Mouse (Mus musculus) forebrain, embryonic 12.5 days (tissue): Measurements from ENCODE around the gene Myo16. TPM values are rescaled to one million over a fixed set of nuclear protein-coding genes. Genes with fewer than 3 reads are reported as not detected.

Experiments used
- ATAC-seq: fragments of 200-750 bp; cut with Nextera tagmentation; 2 replicates; pipeline ENCODE4 v1.8.0; 2017; ENCODE audit warnings: moderate TSS enrichment; ENCODE audit not compliant: low FRiP score
- H3K27ac ChIP-seq: fragments of 300-500 bp; sonication (generic); 2 replicates; pipeline ENCODE4 v1.5.1; 2016; ENCODE audit warnings: mild to moderate bottlenecking
- H3K27me3 ChIP-seq: fragments of 300-500 bp; sonication (generic); 2 replicates; pipeline ENCODE4 v1.6.1; 2016; ENCODE audit warnings: mild to moderate bottlenecking
- H3K36me3 ChIP-seq: fragments of 300-500 bp; sonication (generic); replicated peaks from 2 replicates; pipeline ENCODE4 v1.6.1; 2016; ENCODE audit warnings: mild to moderate bottlenecking
- H3K4me1 ChIP-seq: fragments of 300-500 bp; sonication (generic); 2 replicates; pipeline ENCODE4 v1.6.1; 2016
- H3K4me2 ChIP-seq: fragments of 300-500 bp; sonication (generic); 2 replicates; pipeline ENCODE4 v1.6.1; 2016; ENCODE audit warnings: mild to moderate bottlenecking, moderate library complexity
- H3K4me3 ChIP-seq: fragments of 300-500 bp; sonication (generic); replicated peaks from 2 replicates; pipeline ENCODE4 v1.5.1; 2016; ENCODE audit warnings: mild to moderate bottlenecking
- H3K9ac ChIP-seq: fragments of 300-500 bp; sonication (generic); 2 replicates; pipeline ENCODE4 v1.6.1; 2016; ENCODE audit warnings: mild to moderate bottlenecking
- H3K9me3 ChIP-seq: fragments of 300-500 bp; sonication (generic); 2 replicates; pipeline ENCODE4 v1.6.1; 2016
- WGBS: fragments of 180-500 bp; shearing (Covaris S2); methylation state at CpG from one replicate; pipeline ENCODE4 v1.1.7; 2016; 5-methylcytosine and 5-hydroxymethylcytosine counted together
- polyA plus RNA-seq: library from polyadenylated mRNA; unstranded; fragments of >200 nt; fragmentation: Nextera tagmentation; extraction: Ambion mirVana; gene quantifications from 2 replicates; pipeline ENCODE4 v1.2.1, GENCODE M21; 2016

Myo16 gene
- polyA plus RNA-seq, 1 experiment from 2014 or later = 1.8 TPM

- Histone ChIP-seq H3K4me2 (no peak overlapping the region), H3K4me1 (no peaks in the 10 kb centered on the region), H3K9me3 (no peaks in the 10 kb centered on the region), H3K4me3 (no peak overlapping the region), H3K36me3 (no peaks in the 10 kb centered on the region), H3K27me3 (0 out of 2 replicates have a peak, but pooled peaks cover 4% of the 10 kb centered on the region), H3K27ac (no peak overlapping the region), H3K9ac (no peak overlapping the region)
- no peak for ATAC-seq
- 90% methylated on average over 3 of the region's 3 CpGs for WGBS
Observed at GRCm38 (mm10) chr8:10243344-10243743, 89.6 kb downstream of the Myo16 start.

- H3K4me3 ChIP-seq = peak overlapping the region; percentile 28
- H3K27me3 ChIP-seq = peaks cover 6% of the 10 kb centered on the region; the same call in 1 of the 2 replicates
- H3K9ac ChIP-seq = no peak overlapping the region
- no peak overlapping the region for H3K27ac ChIP-seq
- H3K36me3 ChIP-seq = no peaks in the 10 kb centered on the region
- ATAC-seq = peak; percentile 92
- H3K4me1 ChIP-seq = peaks cover 10% of the 10 kb centered on the region
- WGBS = under 1% methylated on average over 15 of the region's 15 CpGs
- no peaks in the 10 kb centered on the region for H3K9me3 ChIP-seq
- peak overlapping the region; percentile 56 for H3K4me2 ChIP-seq
Observed at GRCm38 (mm10) chr8:10249156-10249555, 95.4 kb downstream of the Myo16 start.

DNA sequence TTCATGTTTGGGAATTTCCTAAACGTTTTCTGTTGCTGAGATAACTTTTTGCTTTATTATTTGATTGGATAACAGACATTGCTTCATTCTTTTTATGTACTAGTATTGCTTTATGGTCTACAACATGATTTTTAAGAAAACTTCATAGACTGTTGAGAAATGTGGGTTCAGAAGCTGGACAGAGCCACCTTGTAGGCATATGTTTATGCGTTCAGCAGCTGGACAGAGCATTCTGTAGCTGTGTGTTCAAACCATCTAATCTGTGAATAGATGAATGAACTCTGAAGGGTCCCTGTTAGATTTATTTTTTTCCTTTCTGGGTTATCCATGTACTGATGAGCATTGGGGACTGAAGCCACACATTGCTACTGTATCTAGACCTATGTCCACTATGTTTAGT, 102.0 kb downstream of the Myo16 start:
- Histone ChIP-seq H3K9ac (no peak overlapping the region), H3K27ac (no peak overlapping the region), H3K4me3 (no peak overlapping the region), H3K4me1 (no peaks in the 10 kb centered on the region), H3K27me3 (no peaks in the 10 kb centered on the region), H3K9me3 (no peaks in the 10 kb centered on the region), H3K4me2 (no peak overlapping the region), H3K36me3 (no peaks in the 10 kb centered on the region)
- ATAC-seq = no peak
- 73% methylated on average over 2 of the region's 2 CpGs for WGBS

GRCm38 (mm10) chr8:10256563-10256962, 102.9 kb downstream of the Myo16 start:
- Histone ChIP-seq H3K9me3 (no peaks in the 10 kb centered on the region), H3K27me3 (no peaks in the 10 kb centered on the region), H3K27ac (no peak overlapping the region), H3K4me2 (no peak overlapping the region), H3K9ac (no peak overlapping the region), H3K4me1 (no peaks in the 10 kb centered on the region), H3K36me3 (no peaks in the 10 kb centered on the region), H3K4me3 (no peak overlapping the region)
- no peak for ATAC-seq
- WGBS = 94% methylated on average over 3 of the region's 3 CpGs

DNA sequence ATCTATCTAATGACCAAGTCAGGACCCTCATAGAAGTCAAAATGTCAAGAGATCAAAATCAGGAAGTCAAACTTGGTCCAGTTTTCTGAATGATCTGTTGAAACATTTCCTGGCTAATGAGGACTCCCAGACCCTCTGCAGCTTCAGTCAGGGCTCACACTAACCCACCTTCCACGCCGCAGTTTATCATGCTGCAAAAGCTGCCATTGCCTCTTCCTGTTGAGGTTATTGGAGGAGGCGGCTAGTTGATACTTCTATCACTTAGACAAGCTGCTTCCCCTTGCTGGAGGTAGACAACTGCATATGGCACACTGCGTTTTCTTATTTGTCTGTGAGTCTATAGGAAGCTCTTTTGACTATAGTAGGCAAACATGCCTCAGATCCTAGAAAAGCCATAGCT, 116.4 kb downstream of the Myo16 start:
- H3K4me3 ChIP-seq = no peak overlapping the region
- ATAC-seq = no peak
- 95% methylated on average over 4 of the region's 4 CpGs for WGBS

DNA sequence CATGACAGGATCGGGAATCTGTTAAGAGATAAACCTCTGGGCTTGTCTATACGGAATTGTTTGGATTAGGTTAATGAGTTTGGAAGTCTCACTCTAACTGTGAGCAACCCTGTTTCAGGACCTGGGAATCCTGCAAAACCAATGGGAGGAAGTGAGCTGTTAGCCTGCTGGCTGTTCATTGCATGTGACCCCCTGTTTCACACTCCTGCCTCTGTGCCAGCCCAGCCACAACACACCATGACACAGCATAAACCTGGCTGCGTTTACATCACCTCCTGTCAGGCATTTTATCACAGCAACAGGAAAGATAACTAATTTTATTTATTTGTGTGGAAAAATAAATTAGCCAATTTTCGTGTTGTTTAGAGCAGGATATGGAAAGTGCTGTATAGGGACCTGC, 138.9 kb downstream of the Myo16 start:
- no peaks in the 10 kb centered on the region for H3K9me3 ChIP-seq
- H3K4me2 ChIP-seq = no peak overlapping the region
- H3K36me3 ChIP-seq = no peaks in the 10 kb centered on the region
- no peak overlapping the region for H3K9ac ChIP-seq
- no peak for ATAC-seq
- no peaks in the 10 kb centered on the region for H3K4me1 ChIP-seq
- H3K27ac ChIP-seq = no peak overlapping the region
- WGBS = 80% methylated on average over 4 of the region's 4 CpGs
- H3K4me3 ChIP-seq = no peak overlapping the region
- no peaks in the 10 kb centered on the region for H3K27me3 ChIP-seq

More for the DNA sequence above, 116.4 kb downstream of the Myo16 start:
- Histone ChIP-seq H3K9ac (no peak overlapping the region), H3K27me3 (no peaks in the 10 kb centered on the region), H3K9me3 (no peaks in the 10 kb centered on the region), H3K4me1 (no peaks in the 10 kb centered on the region), H3K27ac (no peak overlapping the region), H3K4me2 (no peak overlapping the region), H3K36me3 (no peaks in the 10 kb centered on the region)

GRCm38 (mm10) chr8:10300797-10301196, 147.1 kb downstream of the Myo16 start:
- Histone ChIP-seq H3K4me3 (no peak overlapping the region), H3K27me3 (no peaks in the 10 kb centered on the region), H3K27ac (no peak overlapping the region), H3K9ac (no peak overlapping the region), H3K4me2 (no peak overlapping the region), H3K9me3 (no peaks in the 10 kb centered on the region), H3K4me1 (no peaks in the 10 kb centered on the region; the same call in 1 of the 2 replicates), H3K36me3 (no peaks in the 10 kb centered on the region)
- WGBS = 49% methylated on average over 3 of the region's 3 CpGs
- ATAC-seq = no peak

DNA sequence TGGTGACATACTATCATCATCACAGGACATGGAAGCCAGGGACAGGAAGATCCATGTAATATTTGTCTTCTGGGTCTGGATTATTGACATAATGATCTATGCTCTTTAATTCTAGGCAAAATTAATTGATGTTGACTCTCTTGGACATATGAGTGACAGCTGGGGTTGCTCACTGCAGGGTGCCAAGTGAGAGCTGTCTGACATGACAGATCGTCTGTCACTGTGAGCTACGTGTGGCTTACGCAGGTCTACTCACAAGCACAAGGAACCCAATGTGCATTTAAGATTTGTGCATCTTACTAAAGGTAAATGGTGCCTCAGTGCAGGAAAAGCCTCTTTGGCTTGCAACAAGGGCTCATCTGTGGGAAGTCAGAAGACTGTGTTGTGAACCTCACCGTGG, 149.3 kb downstream of the Myo16 start:
- no peak for ATAC-seq
- Histone ChIP-seq H3K4me2 (no peak overlapping the region), H3K4me1 (no peaks in the 10 kb centered on the region; the same call in 1 of the 2 replicates), H3K4me3 (no peak overlapping the region), H3K9ac (no peak overlapping the region), H3K27ac (no peak overlapping the region), H3K27me3 (no peaks in the 10 kb centered on the region), H3K36me3 (no peaks in the 10 kb centered on the region), H3K9me3 (no peaks in the 10 kb centered on the region)
- WGBS = 79% methylated on average over 4 of the region's 4 CpGs

DNA sequence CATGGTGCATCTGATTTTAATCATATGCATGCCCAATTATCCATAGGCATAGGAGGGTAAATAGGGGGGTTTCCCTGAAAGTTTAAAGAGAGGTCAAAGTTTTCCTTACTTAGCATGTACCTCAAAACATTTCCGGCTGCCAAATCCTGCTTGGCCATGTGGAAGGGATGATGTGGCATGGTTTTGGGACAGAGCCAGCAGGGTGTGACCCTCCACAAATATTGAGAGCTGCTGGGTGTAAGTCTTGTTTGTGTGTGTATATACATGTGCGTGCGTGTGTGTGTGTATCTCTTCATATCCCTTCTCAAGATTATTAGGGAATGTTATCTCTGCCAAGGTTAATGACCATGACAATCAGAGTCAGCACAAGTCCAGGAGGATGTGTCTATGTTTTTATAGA, 150.3 kb downstream of the Myo16 start:
- Histone ChIP-seq H3K36me3 (no peaks in the 10 kb centered on the region), H3K9ac (no peak overlapping the region), H3K4me2 (no peak overlapping the region), H3K27ac (no peak overlapping the region), H3K9me3 (no peaks in the 10 kb centered on the region), H3K4me1 (no peaks in the 10 kb centered on the region; the same call in 1 of the 2 replicates), H3K27me3 (no peaks in the 10 kb centered on the region), H3K4me3 (no peak overlapping the region)
- 86% methylated on average over 3 of the region's 3 CpGs for WGBS
- ATAC-seq = no peak

- H3K4me3 ChIP-seq = no peak overlapping the region
- no peak overlapping the region for H3K27ac ChIP-seq
- H3K9me3 ChIP-seq = no peaks in the 10 kb centered on the region
- no peaks in the 10 kb centered on the region for H3K27me3 ChIP-seq
- no peak overlapping the region for H3K9ac ChIP-seq
- H3K4me2 ChIP-seq = no peak overlapping the region
- no peaks in the 10 kb centered on the region; the same call in 1 of the 2 replicates for H3K4me1 ChIP-seq
- ATAC-seq = no peak
- WGBS = 78% methylated on average over 1 of the region's 1 CpGs
- H3K36me3 ChIP-seq = no peaks in the 10 kb centered on the region
Observed at GRCm38 (mm10) chr8:10304721-10305120, 151.0 kb downstream of the Myo16 start.

GRCm38 (mm10) chr8:10307345-10307744, 153.6 kb downstream of the Myo16 start:
- Histone ChIP-seq H3K27me3 (no peaks in the 10 kb centered on the region), H3K27ac (no peak overlapping the region), H3K9ac (no peak overlapping the region), H3K4me3 (no peak overlapping the region), H3K36me3 (no peaks in the 10 kb centered on the region), H3K4me2 (no peak overlapping the region), H3K9me3 (no peaks in the 10 kb centered on the region), H3K4me1 (no peaks in the 10 kb centered on the region; the same call in 1 of the 2 replicates)
- 92% methylated on average over 6 of the region's 6 CpGs for WGBS
- ATAC-seq = no peak

GRCm38 (mm10) chr8:10307770-10308476, 154.2 kb downstream of the Myo16 start:
- Histone ChIP-seq H3K27me3 (no peaks in the 10 kb centered on the region), H3K27ac (no peak overlapping the region), H3K36me3 (no peaks in the 10 kb centered on the region), H3K9me3 (no peaks in the 10 kb centered on the region), H3K4me1 (no peaks in the 10 kb centered on the region; the same call in 1 of the 2 replicates), H3K4me3 (no peak overlapping the region), H3K9ac (no peak overlapping the region), H3K4me2 (no peak overlapping the region)
- 73% methylated on average over 12 of the region's 12 CpGs for WGBS
- no peak for ATAC-seq

GRCm38 (mm10) chr8:10310470-10310869, 156.8 kb downstream of the Myo16 start:
- no peak for ATAC-seq
- H3K4me3 ChIP-seq = no peak overlapping the region
- H3K27ac ChIP-seq = no peak overlapping the region
- no peak overlapping the region for H3K4me2 ChIP-seq
- H3K9me3 ChIP-seq = no peaks in the 10 kb centered on the region
- no peaks in the 10 kb centered on the region for H3K4me1 ChIP-seq
- 90% methylated on average over 2 of the region's 2 CpGs for WGBS
- no peak overlapping the region for H3K9ac ChIP-seq
- H3K27me3 ChIP-seq = no peaks in the 10 kb centered on the region
- no peaks in the 10 kb centered on the region for H3K36me3 ChIP-seq
